Mouse (Mus musculus) liver, adult 2 months (tissue): Measurements from ENCODE around the gene Hspa4l.

Experiments
- CTCF ChIP-seq: fragments of 200-500 bp; IDR thresholded peaks from 2 replicates; pipeline ENCODE4 v1.5.1; 2011; ENCODE audit warnings: low read depth, low read length, control low read depth
- POLR2A ChIP-seq: fragments of 200-500 bp; IDR thresholded peaks from 2 replicates; pipeline ENCODE4 v1.6.1; 2011; ENCODE audit warnings: low read length, control low read depth; ENCODE audit not compliant: insufficient read depth; ENCODE audit errors: extremely low read depth

DNA sequence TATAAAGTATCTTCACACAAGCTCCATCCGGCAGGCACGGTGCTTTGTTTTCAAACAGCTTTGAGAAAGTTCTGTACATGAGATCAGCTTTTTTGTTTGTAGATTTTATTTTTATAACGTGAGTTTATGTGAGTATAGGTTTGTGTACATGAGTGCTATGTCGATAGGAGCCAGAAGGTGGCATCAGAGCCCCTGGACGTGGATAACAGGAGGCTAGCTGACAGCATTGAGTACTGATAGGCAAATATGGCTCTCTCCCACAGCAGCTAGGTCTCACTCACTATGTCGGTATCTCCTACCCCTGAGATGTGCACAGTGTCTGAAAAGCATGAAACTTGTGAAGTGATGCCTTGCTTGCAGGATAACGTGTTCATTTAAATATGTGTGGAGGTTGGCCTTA is 54.2 kb downstream of the Hspa4l start:
- TF ChIP-seq CTCF (peak; percentile 66), POLR2A (no peak)
